Mouse (Mus musculus): Measurements from ENCODE around the gene Eps8.

- no peak for TF ChIP-seq POLR2A (IDR thresholded peaks at IDR 0.05; ENCODE audit: borderline replicate concordance, insufficient read depth, low read length)
- no peak for TF ChIP-seq CTCF (IDR thresholded peaks at IDR 0.05; ENCODE audit: borderline replicate concordance, insufficient read depth, low read depth, low read length)
These were observed 109.3 kb downstream of the Eps8 start for GRCm38 (mm10) chr6:137545341-137545740.
